In the genomic region with DNA sequence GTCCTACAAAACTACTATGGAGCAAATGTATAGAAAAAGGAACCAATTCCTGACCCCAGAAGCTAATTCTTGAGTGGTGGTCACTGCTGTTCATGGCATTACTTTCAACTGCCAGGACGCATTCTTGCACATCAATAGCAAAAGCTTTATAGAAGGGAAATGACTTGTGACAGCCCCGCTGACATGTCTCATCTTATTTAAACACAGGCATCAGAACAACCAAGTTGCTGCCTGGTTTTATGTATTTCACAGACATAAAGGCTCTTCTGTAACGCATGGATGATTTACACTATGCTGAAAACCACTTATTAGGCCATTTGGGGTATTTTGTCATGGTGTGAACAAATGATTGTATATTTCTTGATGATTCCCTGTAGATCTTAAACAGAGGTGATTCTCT, we compare ENCODE assay signal across 25 mouse cellular contexts.
"Had no signal": no experiment of that assay in that cellular context is flagged by ENCODE, and none has a peak within 500 bp of the region (broad histone marks: within the 10 kb centered on the region; RNA-seq: fewer than 3 reads in every experiment).

No protein-coding gene starts in this region.

- H3K4me2 ChIP-seq: heart, embryonic 11.5 days; heart, embryonic 13.5 days; heart, embryonic 15.5 days; hindbrain, embryonic 13.5 days; kidney, embryonic 15.5 days; limb, embryonic 13.5 days; limb, embryonic 15.5 days had no signal

- H3K27me3 ChIP-seq: heart, embryonic 13.5 days; heart, embryonic 15.5 days; hindbrain, embryonic 13.5 days; kidney, embryonic 15.5 days; limb, embryonic 13.5 days; limb, embryonic 15.5 days had no signal

- ATAC-seq: hindbrain, embryonic 16.5 days; intestine, embryonic 16.5 days had no signal

- H3K9me3 ChIP-seq: heart, embryonic 15.5 days; hindbrain, embryonic 13.5 days; kidney, embryonic 15.5 days; limb, embryonic 13.5 days; limb, embryonic 15.5 days had no signal

- DNase-seq: gastrocnemius, adult 2 months; gastrocnemius, postnatal 14 days; gastrocnemius, postnatal 36 days; heart, adult 11 months; heart, adult 2 months; heart, postnatal 14 days; heart, postnatal 36 days; kidney, adult 11 months; kidney, adult 2 months; kidney, adult 9 months; kidney, postnatal 14 days; kidney, postnatal 36 days; layer of hippocampus, adult 9-11 months; layer of hippocampus, postnatal 36 days; left cerebral cortex, postnatal 4 days had no signal

- H3K27ac ChIP-seq: gastrocnemius, adult 2 months; heart, adult 2 months; heart, embryonic 13.5 days; heart, embryonic 15.5 days; hindbrain, embryonic 13.5 days; kidney, embryonic 15.5 days; kidney, postnatal 0 days; limb, embryonic 13.5 days; limb, embryonic 15.5 days had no signal

- H3K36me3 ChIP-seq: heart, embryonic 13.5 days; heart, embryonic 15.5 days; hindbrain, embryonic 13.5 days; kidney, embryonic 15.5 days; limb, embryonic 13.5 days; limb, embryonic 15.5 days had no signal

- H3K4me3 ChIP-seq: gastrocnemius, adult 2 months; heart, adult 2 months; heart, embryonic 13.5 days; heart, embryonic 15.5 days; hindbrain, embryonic 13.5 days; kidney, embryonic 15.5 days; limb, embryonic 13.5 days; limb, embryonic 15.5 days had no signal

- H3K9ac ChIP-seq: heart, embryonic 13.5 days; heart, embryonic 15.5 days; hindbrain, embryonic 13.5 days; kidney, embryonic 15.5 days; limb, embryonic 13.5 days; limb, embryonic 15.5 days had no signal

- H3K4me1 ChIP-seq: heart, embryonic 13.5 days; heart, embryonic 15.5 days; hindbrain, embryonic 13.5 days; kidney, embryonic 15.5 days; limb, embryonic 15.5 days had no signal
